Mouse (Mus musculus) neural tube, embryonic 14.5 days (tissue): ENCODE measurements around the gene Dnajc30. TPM values are rescaled to one million over a fixed set of nuclear protein-coding genes. Genes with fewer than 3 reads are reported as not detected.

Experiments
- ATAC-seq: fragments of 200-750 bp; cut with Nextera tagmentation; 2 replicates; pipeline ENCODE4 v1.8.0; 2017; ENCODE audit warnings: low read depth, mild to moderate bottlenecking, moderate TSS enrichment, moderate library complexity
- H3K27ac ChIP-seq: fragments of 300-500 bp; sonication (generic); 2 replicates; pipeline ENCODE4 v1.5.1; 2014; ENCODE audit warnings: low read depth, mild to moderate bottlenecking, control low read depth, low read length, moderate library complexity, mixed read lengths
- H3K27me3 ChIP-seq: fragments of 300-500 bp; sonication (generic); 2 replicates; pipeline ENCODE4 v1.6.1; 2014; ENCODE audit warnings: low read length; ENCODE audit not compliant: control insufficient read depth, insufficient read depth
- H3K36me3 ChIP-seq: fragments of 300-500 bp; sonication (generic); 2 replicates; pipeline ENCODE4 v1.6.1; 2014; ENCODE audit warnings: low read length, mixed read lengths; ENCODE audit not compliant: control insufficient read depth, insufficient read depth
- H3K4me1 ChIP-seq: fragments of 300-500 bp; sonication (generic); 2 replicates; pipeline ENCODE4 v1.6.1; 2014; ENCODE audit warnings: low read length; ENCODE audit not compliant: control insufficient read depth, insufficient read depth
- H3K4me2 ChIP-seq: fragments of 300-500 bp; sonication (generic); 2 replicates; pipeline ENCODE4 v1.6.1; 2014; ENCODE audit warnings: mild to moderate bottlenecking, low read depth, low read length, control low read depth
- H3K4me3 ChIP-seq: fragments of 300-500 bp; sonication (generic); 2 replicates; pipeline ENCODE4 v1.5.1; 2014; ENCODE audit warnings: low read depth, low read length, control low read depth, mixed read lengths
- H3K9ac ChIP-seq: fragments of 300-500 bp; sonication (generic); replicated peaks from 2 replicates; pipeline ENCODE4 v1.6.1; 2014; ENCODE audit warnings: low read depth, mild to moderate bottlenecking, control low read depth, low read length, mixed read lengths
- H3K9me3 ChIP-seq: fragments of 300-500 bp; sonication (generic); 2 replicates; pipeline ENCODE4 v1.6.1; 2016; ENCODE audit warnings: low read length; ENCODE audit not compliant: control insufficient read depth
- WGBS: fragments of 180-500 bp; shearing (Covaris S2); extraction: QIAGEN DNeasy Blood & Tissue Kit; methylation state at CpG from one replicate; pipeline ENCODE4 v1.1.7; 2014; 5-methylcytosine and 5-hydroxymethylcytosine counted together
- polyA plus RNA-seq: library from polyadenylated mRNA; unstranded; fragments of >200 nt; fragmentation: Nextera tagmentation; extraction: Ambion mirVana; gene quantifications from 2 replicates; pipeline ENCODE4 v1.2.1, GENCODE M21; 2014

Gene Dnajc30
- polyA plus RNA-seq, 1 experiment from 2014 or later: 47.0 TPM

- H3K9me3 ChIP-seq: no peaks in the 10 kb centered on the region
- ATAC-seq: no peak
- no peak overlapping the region for H3K4me3 ChIP-seq
- H3K36me3 ChIP-seq: peaks cover 17% of the 10 kb centered on the region
- H3K27me3 ChIP-seq: no peaks in the 10 kb centered on the region
- no peak overlapping the region for H3K4me2 ChIP-seq
- no peak overlapping the region for H3K9ac ChIP-seq
- peaks cover 12% of the 10 kb centered on the region for H3K4me1 ChIP-seq
- H3K27ac ChIP-seq: no peak overlapping the region
- 17% methylated on average over 24 of the region's 26 CpGs for WGBS
Observed at GRCm38 (mm10) chr5:135073349-135074150, 9.5 kb downstream of the Dnajc30 start.

- Histone ChIP-seq H3K9me3 (no peaks in the 10 kb centered on the region), H3K36me3 (peaks cover 17% of the 10 kb centered on the region), H3K4me1 (peaks cover 12% of the 10 kb centered on the region), H3K27ac (no peak overlapping the region), H3K9ac (no peak overlapping the region), H3K27me3 (no peaks in the 10 kb centered on the region), H3K4me2 (no peak overlapping the region), H3K4me3 (no peak overlapping the region)
- WGBS: 77% methylated on average over 4 of the region's 4 CpGs
- no peak for ATAC-seq
Observed at GRCm38 (mm10) chr5:135075655-135076054, 11.7 kb downstream of the Dnajc30 start.

GRCm38 (mm10) chr5:135076368-135076767 lies 12.4 kb downstream of the Dnajc30 start:
- no peaks in the 10 kb centered on the region for H3K27me3 ChIP-seq
- no peaks in the 10 kb centered on the region for H3K9me3 ChIP-seq
- peak overlapping the region; percentile 77 for H3K4me2 ChIP-seq
- peak overlapping the region; percentile 88; the same call in 1 of the 2 replicates for H3K27ac ChIP-seq
- H3K9ac ChIP-seq: peak overlapping the region; percentile 99; the same call in 1 of the 2 replicates
- no peak for ATAC-seq
- peaks cover 17% of the 10 kb centered on the region for H3K36me3 ChIP-seq
- H3K4me1 ChIP-seq: peaks cover 12% of the 10 kb centered on the region
- peak overlapping the region; percentile 96 for H3K4me3 ChIP-seq
- WGBS: 90% methylated on average over 14 of the region's 14 CpGs

GRCm38 (mm10) chr5:135076931-135077505 lies 13.0 kb downstream of the Dnajc30 start:
- peaks cover 15% of the 10 kb centered on the region for H3K36me3 ChIP-seq
- peak; percentile 57 for ATAC-seq
- H3K27ac ChIP-seq: peak overlapping the region; percentile 88
- peak overlapping the region; percentile 77 for H3K4me2 ChIP-seq
- H3K9me3 ChIP-seq: no peaks in the 10 kb centered on the region
- H3K27me3 ChIP-seq: no peaks in the 10 kb centered on the region
- H3K9ac ChIP-seq: peak overlapping the region; percentile 99
- WGBS: 12% methylated on average over 14 of the region's 14 CpGs
- peak overlapping the region; percentile 96 for H3K4me3 ChIP-seq
- H3K4me1 ChIP-seq: peaks cover 12% of the 10 kb centered on the region

GRCm38 (mm10) chr5:135077564-135078481 lies 13.8 kb downstream of the Dnajc30 start, which contains the start of gene Vps37d:
Gene Vps37d (minus strand): TSS chr5:135078266.
- peak within 1 kb of the TSS; percentile 88 for H3K27ac ChIP-seq
- peak; percentile 86 for ATAC-seq
- peaks cover 12% of the 10 kb centered on the region for H3K4me1 ChIP-seq
- peak within 1 kb of the TSS; percentile 96 for H3K4me3 ChIP-seq
- peaks cover 8% of the 10 kb centered on the region for H3K36me3 ChIP-seq
- H3K9ac ChIP-seq: peak within 1 kb of the TSS; percentile 99
- no peaks in the 10 kb centered on the region for H3K27me3 ChIP-seq
- 1% methylated on average over 52 of the region's 83 CpGs for WGBS
- H3K4me2 ChIP-seq: peak within 1 kb of the TSS; percentile 77
- no peaks in the 10 kb centered on the region for H3K9me3 ChIP-seq

- 3% methylated on average over 11 of the region's 11 CpGs for WGBS
- peak overlapping the region; percentile 99 for H3K9ac ChIP-seq
- no peak overlapping the region for H3K27ac ChIP-seq
- H3K27me3 ChIP-seq: no peaks in the 10 kb centered on the region
- peak overlapping the region; percentile 96 for H3K4me3 ChIP-seq
- ATAC-seq: peak; percentile 38; the same call in 1 of the 2 replicates
- peak overlapping the region; percentile 77 for H3K4me2 ChIP-seq
- H3K36me3 ChIP-seq: peaks cover 2% of the 10 kb centered on the region
- no peaks in the 10 kb centered on the region for H3K9me3 ChIP-seq
- H3K4me1 ChIP-seq: peaks cover 10% of the 10 kb centered on the region
Observed at GRCm38 (mm10) chr5:135078482-135078810, 14.4 kb downstream of the Dnajc30 start.

GRCm38 (mm10) chr5:135079578-135079977 lies 15.6 kb downstream of the Dnajc30 start:
- Histone ChIP-seq H3K4me3 (no peak overlapping the region), H3K27me3 (no peaks in the 10 kb centered on the region), H3K36me3 (no peaks in the 10 kb centered on the region), H3K27ac (no peak overlapping the region), H3K4me1 (peaks cover 9% of the 10 kb centered on the region), H3K9me3 (no peaks in the 10 kb centered on the region), H3K9ac (no peak overlapping the region), H3K4me2 (no peak overlapping the region)
- no peak for ATAC-seq
- WGBS: 94% methylated on average over 2 of the region's 2 CpGs

- no peaks in the 10 kb centered on the region for H3K27me3 ChIP-seq
- H3K4me1 ChIP-seq: peaks cover 9% of the 10 kb centered on the region
- no peaks in the 10 kb centered on the region for H3K9me3 ChIP-seq
- no peak overlapping the region for H3K9ac ChIP-seq
- H3K4me3 ChIP-seq: no peak overlapping the region
- H3K36me3 ChIP-seq: no peaks in the 10 kb centered on the region
- 89% methylated on average over 5 of the region's 5 CpGs for WGBS
- no peak overlapping the region for H3K27ac ChIP-seq
- H3K4me2 ChIP-seq: no peak overlapping the region
- ATAC-seq: no peak
Observed at GRCm38 (mm10) chr5:135080539-135080938, 16.5 kb downstream of the Dnajc30 start.
